Mouse (Mus musculus) liver, adult 2 months (tissue): ENCODE measurements around the gene Ccdc149. TPM values are rescaled to one million over a fixed set of nuclear protein-coding genes. Genes with fewer than 3 reads are reported as not detected.

Experiments used
- DNase-seq: peaks from one replicate; pipeline ENCODE4 v3.0.0-alpha.2; 2011; ENCODE audit warnings: low read depth, low spot score; ENCODE audit errors: extremely low read depth
- H3K27ac ChIP-seq: fragments of 200-500 bp; replicated peaks from 2 replicates; pipeline ENCODE4 v1.5.1; 2012; ENCODE audit warnings: low read depth, mild to moderate bottlenecking, control low read depth, inconsistent platforms, low read length; ENCODE audit not compliant: insufficient read depth
- H3K27me3 ChIP-seq: fragments of 200-500 bp; 2 replicates; pipeline ENCODE4 v1.6.1; 2012; ENCODE audit warnings: mild to moderate bottlenecking, moderate library complexity, low read length, inconsistent platforms; ENCODE audit not compliant: control insufficient read depth, insufficient read depth
- H3K36me3 ChIP-seq: fragments of 200-500 bp; 2 replicates; pipeline ENCODE4 v1.6.1; 2012; ENCODE audit warnings: low read length, inconsistent platforms; ENCODE audit not compliant: control insufficient read depth, insufficient read depth
- H3K4me1 ChIP-seq: fragments of 200-500 bp; 2 replicates; pipeline ENCODE4 v1.6.1; 2011; ENCODE audit warnings: low read length; ENCODE audit not compliant: control insufficient read depth, insufficient read depth
- H3K4me3 ChIP-seq: fragments of 200-500 bp; 2 replicates; pipeline ENCODE4 v1.5.1; 2011; ENCODE audit warnings: low read depth, mild to moderate bottlenecking, control low read depth, low read length, moderate library complexity; ENCODE audit not compliant: insufficient read depth
- H3K79me2 ChIP-seq: fragments of 200-500 bp; 2 replicates; pipeline ENCODE4 v1.6.1; 2012; ENCODE audit warnings: inconsistent platforms, mild to moderate bottlenecking, low read length, moderate library complexity; ENCODE audit not compliant: control insufficient read depth, insufficient read depth
- H3K9ac ChIP-seq: fragments of 200-500 bp; 2 replicates; pipeline ENCODE4 v1.6.1; 2012; ENCODE audit warnings: low read depth, mild to moderate bottlenecking, control low read depth, inconsistent platforms, low read length
- CTCF ChIP-seq: fragments of 200-500 bp; IDR thresholded peaks from 2 replicates; pipeline ENCODE4 v1.5.1; 2011; ENCODE audit warnings: low read depth, low read length, control low read depth
- POLR2A ChIP-seq: fragments of 200-500 bp; IDR thresholded peaks from 2 replicates; pipeline ENCODE4 v1.6.1; 2011; ENCODE audit warnings: low read length, control low read depth; ENCODE audit not compliant: insufficient read depth; ENCODE audit errors: extremely low read depth
- WGBS: fragments of 180-500 bp; shearing (Covaris S2); methylation state at CpG from one replicate; pipeline ENCODE4 v1.1.7; 2018; 5-methylcytosine and 5-hydroxymethylcytosine counted together
- polyA plus RNA-seq: library from polyadenylated mRNA; depleted of rRNA; stranded (reverse); fragments of >200 nt; gene quantifications from 2 replicates; pipeline ENCODE4 v1.2.3, GENCODE M21; 2012
- total RNA-seq: library from RNA; depleted of rRNA; stranded (reverse); fragments of >200 nt; gene quantifications from 2 replicates; pipeline ENCODE4 v1.2.3, GENCODE M21; 2014

Ccdc149 gene
- total and polyA plus RNA-seq, 2 experiments: 0.43 to 0.83 TPM

DNA sequence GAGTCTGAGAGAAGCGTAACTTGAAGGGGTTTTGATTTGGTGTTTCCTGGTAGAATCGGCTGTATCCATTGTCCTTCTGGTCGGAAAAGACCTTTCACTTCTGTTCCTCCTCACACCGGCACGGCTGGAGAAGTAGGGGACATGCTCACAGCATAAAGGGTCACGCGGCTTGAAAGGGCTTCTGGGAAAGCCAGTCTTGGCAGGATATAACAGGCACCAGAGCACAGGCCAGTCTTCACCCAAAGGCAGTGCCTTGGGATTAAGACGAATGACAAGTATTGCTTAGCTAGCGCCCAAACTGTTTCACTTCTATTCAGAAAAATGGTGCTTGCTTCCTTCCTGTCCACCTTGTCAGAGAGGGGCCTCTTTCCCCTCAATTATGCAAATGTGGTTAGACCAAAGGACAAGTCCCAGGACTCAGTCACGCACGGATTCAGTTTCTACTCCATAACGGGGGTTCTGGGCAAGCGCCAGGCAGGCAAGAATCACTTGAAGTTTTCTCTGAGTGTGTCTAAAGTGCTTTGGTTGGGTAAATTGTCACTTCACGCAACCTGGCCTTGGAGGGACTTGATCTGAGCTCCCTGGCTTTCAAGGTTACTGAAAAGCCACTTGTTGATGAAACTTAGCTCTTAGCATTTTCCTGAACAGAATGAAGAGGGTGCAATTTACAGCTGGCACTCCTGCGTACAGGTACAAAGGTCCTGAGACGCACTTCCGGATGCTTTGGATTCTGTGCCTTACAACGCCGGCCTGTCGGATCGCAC lies 110.9 kb downstream of the Ccdc149 start:
- DNase-seq: no peak
- H3K79me2 ChIP-seq: no peaks in the 10 kb centered on the region
- TF ChIP-seq CTCF: no peak
- no peak for TF ChIP-seq POLR2A
- H3K9ac ChIP-seq: no peak overlapping the region
- H3K27me3 ChIP-seq: no peaks in the 10 kb centered on the region
- no peaks in the 10 kb centered on the region; the same call in 1 of the 2 replicates for H3K4me1 ChIP-seq
- H3K27ac ChIP-seq: peak overlapping the region; percentile 74
- no peaks in the 10 kb centered on the region for H3K36me3 ChIP-seq
- no peak overlapping the region for H3K4me3 ChIP-seq
- 63% methylated on average over 21 of the region's 21 CpGs for WGBS

DNA sequence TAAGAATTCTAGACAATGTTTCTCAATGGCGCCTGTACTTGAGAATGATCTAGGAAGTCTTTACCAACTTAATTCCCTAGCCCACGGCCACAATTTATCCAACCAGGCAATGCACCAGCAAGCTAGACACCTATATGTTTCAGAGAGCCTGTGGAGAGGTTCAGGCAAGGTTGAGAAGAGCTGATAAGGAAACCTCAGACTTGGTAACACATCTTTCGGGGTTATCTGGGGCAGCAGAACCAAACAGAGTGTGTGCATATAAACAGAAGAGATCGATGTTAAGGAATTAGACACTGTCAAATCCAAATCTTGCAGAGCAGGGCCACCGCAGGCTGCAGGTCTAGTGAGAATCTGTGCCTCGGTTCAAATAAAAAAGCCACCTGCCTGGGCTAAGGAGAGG lies 113.2 kb downstream of the Ccdc149 start:
- Histone ChIP-seq H3K27ac (no peak overlapping the region), H3K4me3 (no peak overlapping the region), H3K79me2 (no peaks in the 10 kb centered on the region), H3K9ac (no peak overlapping the region), H3K36me3 (no peaks in the 10 kb centered on the region), H3K4me1 (no peaks in the 10 kb centered on the region; the same call in 1 of the 2 replicates), H3K27me3 (no peaks in the 10 kb centered on the region)
- TF ChIP-seq CTCF (no peak), POLR2A (no peak)
- no peak for DNase-seq
- 77% methylated on average over 6 of the region's 6 CpGs for WGBS

DNA sequence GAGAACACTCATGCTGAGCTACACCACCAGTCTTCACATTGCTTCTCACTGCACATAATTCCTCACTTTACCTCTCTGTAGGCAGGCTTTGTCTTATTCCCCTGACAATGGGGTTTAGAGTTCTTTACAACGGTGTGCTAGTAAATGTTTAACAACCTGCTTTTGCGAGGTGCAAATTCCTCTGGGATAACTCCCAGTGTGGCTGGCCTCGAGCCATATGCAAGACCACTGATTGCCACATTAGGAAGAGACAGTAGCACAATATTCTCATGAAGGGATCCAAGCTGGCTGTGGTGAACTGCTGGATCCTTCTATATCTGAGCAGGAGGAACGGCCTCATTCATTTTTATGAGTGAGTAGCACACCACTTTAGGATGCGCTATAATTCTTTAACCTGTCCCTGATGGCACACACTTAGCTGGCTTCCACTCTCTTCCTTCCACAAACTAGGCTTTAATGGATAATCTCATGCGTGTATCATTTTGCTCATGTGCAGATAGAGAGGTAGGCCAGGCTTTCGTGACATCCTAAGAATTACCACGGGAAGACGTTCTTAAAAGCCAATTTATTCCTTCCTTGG lies 114.1 kb downstream of the Ccdc149 start:
- H3K27ac ChIP-seq: no peak overlapping the region
- H3K36me3 ChIP-seq: no peaks in the 10 kb centered on the region
- no peak for DNase-seq
- TF ChIP-seq CTCF: no peak
- no peak for TF ChIP-seq POLR2A
- H3K4me1 ChIP-seq: no peaks in the 10 kb centered on the region; the same call in 1 of the 2 replicates
- H3K27me3 ChIP-seq: no peaks in the 10 kb centered on the region
- H3K9ac ChIP-seq: no peak overlapping the region
- no peak overlapping the region for H3K4me3 ChIP-seq
- no peaks in the 10 kb centered on the region for H3K79me2 ChIP-seq
- WGBS: 65% methylated on average over 9 of the region's 9 CpGs

DNA sequence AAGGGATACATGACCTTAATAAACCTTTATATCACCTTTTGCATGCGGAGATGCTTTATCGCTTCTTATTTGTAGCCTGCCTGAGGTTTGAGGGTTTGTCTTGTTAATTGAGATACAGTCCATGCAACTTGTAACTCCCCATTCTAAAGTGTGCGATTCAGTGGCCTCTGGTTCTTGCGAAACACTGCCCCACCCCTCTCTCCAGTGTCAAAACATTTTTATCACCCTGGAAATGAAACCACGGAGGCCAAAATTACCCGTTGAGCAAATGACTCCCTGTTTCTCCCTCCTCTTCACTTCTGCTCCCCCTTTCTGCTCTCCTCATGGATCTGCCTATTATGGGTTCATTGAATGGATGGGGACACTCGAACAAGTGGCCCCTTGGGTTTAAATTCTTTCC lies 115.7 kb downstream of the Ccdc149 start:
- DNase-seq: peak; percentile 8
- WGBS: 54% methylated on average over 7 of the region's 7 CpGs

DNA sequence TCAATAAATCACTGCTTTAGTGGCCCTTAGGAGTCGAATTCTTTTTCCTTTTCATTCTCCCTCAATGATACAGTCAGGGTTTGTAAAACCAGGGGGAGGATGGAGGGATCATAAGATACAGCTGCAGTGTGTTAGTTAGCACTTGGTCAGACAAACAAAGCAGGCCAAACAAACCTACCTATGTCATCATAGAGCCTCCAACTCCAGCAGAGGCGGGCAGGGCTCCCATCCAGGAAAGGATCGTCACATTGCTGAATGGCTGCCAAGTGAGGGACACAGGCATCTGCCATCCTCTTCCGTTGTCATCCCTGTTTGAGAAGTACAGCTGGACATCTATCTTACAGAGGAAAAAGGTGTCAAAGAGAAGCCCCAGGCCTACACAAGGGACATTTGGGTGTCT lies 116.9 kb downstream of the Ccdc149 start:
- no peaks in the 10 kb centered on the region for H3K36me3 ChIP-seq
- 27% methylated on average over 4 of the region's 4 CpGs for WGBS
- H3K4me1 ChIP-seq: no peaks in the 10 kb centered on the region; the same call in 1 of the 2 replicates
- H3K79me2 ChIP-seq: no peaks in the 10 kb centered on the region
- H3K27me3 ChIP-seq: no peaks in the 10 kb centered on the region
- no peak for DNase-seq
- H3K4me3 ChIP-seq: no peak overlapping the region
- no peak overlapping the region for H3K27ac ChIP-seq
- no peak overlapping the region for H3K9ac ChIP-seq
- TF ChIP-seq POLR2A (no peak), CTCF (no peak)

More for the DNA sequence above, 115.7 kb downstream of the Ccdc149 start:
- TF ChIP-seq POLR2A: no peak
- TF ChIP-seq CTCF: no peak
- Histone ChIP-seq H3K27me3 (no peaks in the 10 kb centered on the region), H3K27ac (no peak overlapping the region), H3K4me3 (no peak overlapping the region), H3K36me3 (no peaks in the 10 kb centered on the region), H3K9ac (no peak overlapping the region), H3K79me2 (no peaks in the 10 kb centered on the region), H3K4me1 (no peaks in the 10 kb centered on the region; the same call in 1 of the 2 replicates)

DNA sequence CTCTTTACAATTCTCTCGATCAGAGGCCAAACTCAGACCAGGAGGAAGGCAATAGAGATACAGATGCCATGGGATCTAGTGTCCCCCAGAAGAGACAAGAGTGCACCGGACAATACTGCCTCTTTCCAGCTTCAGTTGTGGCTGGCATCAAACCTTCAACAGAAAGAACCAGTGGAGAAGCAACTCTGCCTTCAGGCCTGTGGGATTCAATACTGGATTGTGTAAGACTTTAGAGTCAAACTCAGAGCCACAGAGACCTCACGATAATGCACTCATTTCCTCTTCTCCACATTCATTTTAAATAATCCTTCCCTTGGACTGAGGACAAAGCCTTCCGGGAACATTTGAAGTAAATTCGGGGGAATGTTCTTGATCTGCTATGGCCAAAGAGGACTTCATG lies 118.6 kb downstream of the Ccdc149 start:
- H3K4me3 ChIP-seq: no peak overlapping the region
- no peak for TF ChIP-seq POLR2A
- no peak for TF ChIP-seq CTCF
- no peaks in the 10 kb centered on the region; the same call in 1 of the 2 replicates for H3K4me1 ChIP-seq
- no peaks in the 10 kb centered on the region for H3K79me2 ChIP-seq
- WGBS: 81% methylated on average over 5 of the region's 5 CpGs
- H3K9ac ChIP-seq: no peak overlapping the region
- no peak for DNase-seq
- H3K36me3 ChIP-seq: no peaks in the 10 kb centered on the region
- no peaks in the 10 kb centered on the region for H3K27me3 ChIP-seq
- H3K27ac ChIP-seq: no peak overlapping the region
